Mouse (Mus musculus) natural killer cell, adult 2 months (primary cell): Measurements from ENCODE around the gene Apoh.

Experiments
- DNase-seq, 2 experiments: peaks; one replicate each; pipeline ENCODE4 v3.0.0; 2022; ENCODE audit warnings: low spot score in 2 of 2

Apoh gene

GRCm38 (mm10) chr11:108378363-108378751 is 35.2 kb downstream of the Apoh start:
- no peak for DNase-seq

- no peak for DNase-seq
Measured at GRCm38 (mm10) chr11:108382664-108383063, 39.5 kb downstream of the Apoh start.

DNA sequence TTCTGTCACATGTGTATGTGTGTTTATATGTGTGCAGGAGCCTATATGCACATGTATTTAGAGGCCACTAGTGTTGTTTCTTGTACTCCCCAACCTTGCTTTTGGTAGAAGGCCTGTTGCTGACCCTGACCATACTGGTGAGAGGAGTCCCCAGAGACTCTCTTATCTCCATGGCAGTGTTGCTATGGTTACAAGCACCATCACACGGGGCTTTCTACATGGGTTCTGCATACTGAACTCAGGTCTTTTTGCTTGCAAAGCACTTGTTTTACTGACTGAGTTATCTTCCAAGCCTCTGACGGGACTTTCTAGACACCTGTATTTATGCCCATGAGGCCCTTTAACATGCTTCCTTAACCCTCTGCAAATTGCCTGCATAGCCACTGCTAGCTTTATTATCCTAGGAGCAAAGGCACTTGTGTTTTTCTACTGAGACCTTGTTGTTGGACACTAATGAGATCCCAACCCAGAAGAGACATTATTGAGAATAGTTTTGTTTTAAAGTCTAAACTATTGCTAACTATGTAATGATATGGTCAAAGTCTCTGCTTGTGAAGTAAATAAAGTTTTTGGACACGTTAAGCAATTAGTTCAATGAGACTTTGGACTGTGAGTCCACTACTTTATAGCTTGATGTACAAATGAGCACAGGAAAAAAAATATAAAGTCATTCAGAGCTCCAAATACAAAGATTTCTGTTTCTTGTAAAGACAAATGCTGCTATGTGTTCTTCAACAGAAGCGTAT is 41.9 kb downstream of the Apoh start:
- no peak for DNase-seq

- no peak for DNase-seq
Measured at GRCm38 (mm10) chr11:108385666-108386024, 42.5 kb downstream of the Apoh start.

GRCm38 (mm10) chr11:108395061-108395460 is 51.9 kb downstream of the Apoh start:
- no peak for DNase-seq

GRCm38 (mm10) chr11:108396076-108396829 is 53.1 kb downstream of the Apoh start:
- no peak for DNase-seq

DNA sequence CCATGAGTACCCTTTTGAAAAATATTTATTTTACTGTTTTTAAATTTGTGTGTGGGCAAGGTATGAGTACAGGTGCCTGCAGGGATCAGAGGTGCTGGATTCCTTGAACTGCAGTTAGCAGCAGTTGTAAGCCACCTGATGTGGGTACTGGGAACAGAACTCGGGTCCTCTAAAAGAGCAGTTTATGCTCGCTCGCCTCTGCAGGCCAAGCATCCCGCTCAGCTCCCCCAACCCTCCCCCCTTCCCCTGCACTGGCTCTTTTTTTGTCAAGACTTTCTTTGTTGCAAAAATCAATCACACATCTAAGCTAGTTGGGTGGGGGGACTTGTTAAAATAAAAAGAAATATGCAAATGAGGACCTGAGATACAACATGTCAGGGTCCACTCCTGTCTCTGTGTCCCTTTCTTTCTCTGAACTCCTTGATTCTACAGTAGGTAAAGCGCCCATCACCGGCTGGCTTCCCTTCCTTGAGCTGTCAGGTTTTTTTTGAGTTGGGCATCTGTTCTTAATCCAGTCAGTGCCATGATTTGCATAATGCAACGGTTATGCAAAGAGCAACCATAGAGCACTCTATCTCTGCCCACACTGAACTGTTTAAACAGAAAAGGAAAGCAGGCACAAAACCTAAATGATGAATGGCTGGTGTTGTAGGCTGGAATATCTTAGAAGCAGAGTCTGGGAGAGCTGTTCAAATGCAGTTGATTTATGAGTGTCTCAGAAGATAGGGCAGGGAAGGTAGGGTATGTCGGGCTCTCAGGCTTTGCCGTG is 66.9 kb downstream of the Apoh start:
- DNase-seq = no peak

- DNase-seq = no peak
Measured at GRCm38 (mm10) chr11:108416360-108416759, 73.2 kb downstream of the Apoh start.

GRCm38 (mm10) chr11:108418540-108418939 is 75.4 kb downstream of the Apoh start:
- no peak for DNase-seq

DNA sequence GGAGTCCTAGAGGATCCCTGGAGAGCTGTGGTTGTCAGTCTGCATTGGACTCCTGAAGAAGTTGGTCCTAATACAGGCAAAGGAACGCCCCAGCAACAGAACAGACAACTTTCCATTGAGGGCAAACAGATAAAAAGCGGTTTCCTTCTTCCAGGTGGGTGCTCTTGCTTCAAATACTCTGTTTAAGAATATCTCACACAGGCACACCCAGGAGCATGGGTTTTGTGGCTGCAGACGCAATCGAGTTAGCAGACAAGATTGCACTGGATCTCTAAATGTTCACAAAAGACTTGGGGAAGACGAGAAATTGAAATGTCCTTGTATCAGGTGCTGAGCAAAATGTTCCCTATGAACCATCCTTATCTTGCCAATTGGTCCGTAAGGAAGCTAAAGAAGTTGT is 76.1 kb downstream of the Apoh start:
- no peak for DNase-seq

DNA sequence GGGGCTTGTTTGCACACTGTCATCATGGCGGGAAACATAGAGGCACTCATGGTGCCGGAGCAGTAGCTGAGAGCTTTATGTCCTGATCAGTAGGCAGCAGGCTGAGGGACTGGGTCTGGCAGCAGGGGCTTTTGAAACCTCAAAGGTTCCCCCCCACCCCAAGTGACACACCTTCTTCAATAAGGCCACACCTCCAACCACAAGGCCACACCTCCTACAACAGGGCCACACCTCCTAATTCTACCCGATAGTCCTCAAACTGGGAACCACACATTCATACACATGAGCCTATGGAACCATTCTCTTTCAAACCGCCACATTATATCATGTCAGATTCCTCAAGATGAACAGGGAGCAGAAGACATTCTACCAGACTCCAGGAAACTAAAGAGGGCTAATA is 77.6 kb downstream of the Apoh start:
- DNase-seq = no peak

GRCm38 (mm10) chr11:108423221-108423620 is 80.1 kb downstream of the Apoh start:
- DNase-seq = no peak

- DNase-seq = no peak
Measured at GRCm38 (mm10) chr11:108424111-108424510, 81.0 kb downstream of the Apoh start.

GRCm38 (mm10) chr11:108424889-108425591 is 81.9 kb downstream of the Apoh start, which contains the start of gene Cep112:
TSS of gene Cep112 (plus strand) at chr11:108425192.
- peak; percentile 94 to 96 for DNase-seq

- no peak for DNase-seq
Measured at GRCm38 (mm10) chr11:108425592-108425921, 82.4 kb downstream of the Apoh start.

DNA sequence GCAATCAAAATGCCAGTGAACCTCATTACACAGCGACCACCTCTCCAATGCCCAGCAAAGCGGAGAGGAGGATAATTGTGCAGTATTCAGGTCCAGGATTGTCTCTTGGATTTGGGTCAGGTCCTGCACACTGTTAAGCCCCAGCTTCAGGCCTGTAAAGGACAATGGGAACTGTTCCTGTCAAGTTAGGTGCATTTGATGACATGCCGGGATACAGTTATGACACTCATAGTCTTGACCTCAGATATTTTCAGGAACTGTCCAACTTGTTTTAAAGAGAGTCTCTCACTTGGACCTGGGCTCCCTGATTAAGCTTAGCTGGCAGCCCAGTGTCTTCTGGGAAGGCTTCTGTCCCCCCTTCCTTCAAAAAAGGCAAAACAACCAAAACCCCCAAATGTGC is 82.9 kb downstream of the Apoh start:
- no peak for DNase-seq

DNA sequence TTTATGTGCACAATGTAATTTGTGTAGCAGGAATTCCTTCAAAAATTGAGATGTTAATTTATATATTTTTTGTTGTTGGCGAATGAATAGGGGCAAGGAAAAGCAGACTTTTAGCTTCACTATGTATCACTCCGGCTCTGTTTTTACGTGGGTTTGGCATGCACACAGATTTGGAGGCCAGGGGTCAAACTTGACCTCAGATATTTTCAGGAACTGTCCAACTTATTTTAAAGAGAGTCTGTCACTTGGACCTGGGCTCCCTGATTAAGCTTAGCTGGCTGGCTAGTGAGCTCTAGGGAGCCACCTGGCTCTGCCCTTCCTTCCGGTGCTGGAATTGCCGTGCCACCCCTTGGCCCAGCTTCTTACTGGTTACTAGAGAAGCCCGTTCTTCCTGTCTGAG is 84.0 kb downstream of the Apoh start:
- no peak for DNase-seq

GRCm38 (mm10) chr11:108429076-108429475 is 85.9 kb downstream of the Apoh start:
- DNase-seq = no peak

GRCm38 (mm10) chr11:108443893-108444563 is 100.9 kb downstream of the Apoh start:
- no peak for DNase-seq

GRCm38 (mm10) chr11:108447148-108447547 is 104.0 kb downstream of the Apoh start:
- DNase-seq = no peak

DNA sequence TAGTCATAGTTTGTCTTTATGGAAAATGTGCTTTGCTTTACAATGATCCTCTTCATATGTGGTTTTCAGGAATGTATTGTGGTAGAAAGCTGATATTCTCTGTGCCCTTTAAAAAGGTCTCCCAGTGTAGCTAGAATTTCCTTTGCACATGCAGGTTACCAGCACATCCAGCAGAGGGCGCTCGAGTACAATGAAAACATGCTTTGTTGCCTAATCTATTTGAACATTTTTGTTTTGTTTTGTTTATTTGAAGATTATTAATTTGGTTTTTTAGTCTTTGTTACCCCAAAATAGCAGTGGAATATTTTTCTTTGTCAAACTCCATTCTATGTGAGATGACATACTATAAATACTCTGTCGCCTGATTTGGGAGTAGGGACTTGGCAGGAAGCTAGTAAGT is 106.7 kb downstream of the Apoh start:
- DNase-seq = peak; percentile 35 to 61
